Mouse (Mus musculus) CD8-positive naive resting alpha-beta T cell, adult 2 months (primary cell): ENCODE results near the gene Polr2b.

Experiments
- DNase-seq, 2 experiments: peaks; one replicate each; pipeline ENCODE4 v3.0.0; 2022; ENCODE audit warnings: low read depth in 2 of 2, low spot score in 2 of 2

The Polr2b gene

GRCm38 (mm10) chr5:77309924-77310772 is at the start of gene Polr2b, which contains the start of gene Noa1:
TSS of gene Polr2b (plus strand) at chr5:77310147.
TSS of gene Noa1 (minus strand) at chr5:77310084.
- peak; percentile 98 to 99 for DNase-seq

DNA sequence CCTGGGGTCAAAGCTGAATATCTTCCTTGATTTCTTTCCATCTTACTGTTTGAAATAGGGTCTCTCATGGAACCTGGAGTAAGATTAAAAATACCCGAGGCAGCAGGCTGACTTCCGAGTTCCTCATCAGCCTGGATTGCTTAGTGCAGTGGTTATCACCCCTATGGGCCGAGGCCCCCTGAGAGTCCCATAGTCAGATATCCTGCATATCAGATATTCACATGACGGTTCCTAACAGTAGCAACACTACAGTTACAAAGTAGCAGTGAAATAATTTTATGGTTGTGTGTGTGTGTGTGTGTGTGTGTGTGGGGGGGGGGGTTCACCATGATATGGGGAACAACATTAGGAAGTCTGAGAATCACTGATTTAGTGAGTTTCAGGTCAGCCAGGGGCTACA is 48.8 kb upstream of the Polr2b start:
- DNase-seq, result no peak

DNA sequence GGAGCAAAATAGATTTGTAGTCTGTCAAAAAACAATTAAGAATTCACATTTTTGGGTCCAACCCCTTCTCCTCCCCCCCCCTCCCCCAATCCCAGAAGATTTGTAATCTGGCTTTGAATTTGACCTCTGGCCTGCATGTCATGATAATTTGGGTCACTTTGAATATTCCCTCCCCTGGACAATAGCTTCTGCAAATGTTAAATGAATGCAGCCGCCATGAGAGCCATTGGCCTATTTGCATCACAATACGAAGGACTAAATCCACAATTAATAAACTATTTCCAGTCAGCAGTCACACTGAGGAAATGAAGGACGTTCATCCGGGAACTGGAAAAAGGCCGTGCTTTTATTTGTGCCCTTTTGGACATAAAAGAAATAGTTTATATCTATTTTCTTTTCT is 47.8 kb upstream of the Polr2b start:
- no peak for DNase-seq

GRCm38 (mm10) chr5:77265081-77265670 is 44.8 kb upstream of the Polr2b start, which contains the start of gene Rest:
TSS of gene Rest (plus strand) at chr5:77265491.
- DNase-seq, result peak; percentile 33 to 50

- DNase-seq, result peak; percentile 24 to 39
Measured at GRCm38 (mm10) chr5:77265671-77266065, 44.3 kb upstream of the Polr2b start.

DNA sequence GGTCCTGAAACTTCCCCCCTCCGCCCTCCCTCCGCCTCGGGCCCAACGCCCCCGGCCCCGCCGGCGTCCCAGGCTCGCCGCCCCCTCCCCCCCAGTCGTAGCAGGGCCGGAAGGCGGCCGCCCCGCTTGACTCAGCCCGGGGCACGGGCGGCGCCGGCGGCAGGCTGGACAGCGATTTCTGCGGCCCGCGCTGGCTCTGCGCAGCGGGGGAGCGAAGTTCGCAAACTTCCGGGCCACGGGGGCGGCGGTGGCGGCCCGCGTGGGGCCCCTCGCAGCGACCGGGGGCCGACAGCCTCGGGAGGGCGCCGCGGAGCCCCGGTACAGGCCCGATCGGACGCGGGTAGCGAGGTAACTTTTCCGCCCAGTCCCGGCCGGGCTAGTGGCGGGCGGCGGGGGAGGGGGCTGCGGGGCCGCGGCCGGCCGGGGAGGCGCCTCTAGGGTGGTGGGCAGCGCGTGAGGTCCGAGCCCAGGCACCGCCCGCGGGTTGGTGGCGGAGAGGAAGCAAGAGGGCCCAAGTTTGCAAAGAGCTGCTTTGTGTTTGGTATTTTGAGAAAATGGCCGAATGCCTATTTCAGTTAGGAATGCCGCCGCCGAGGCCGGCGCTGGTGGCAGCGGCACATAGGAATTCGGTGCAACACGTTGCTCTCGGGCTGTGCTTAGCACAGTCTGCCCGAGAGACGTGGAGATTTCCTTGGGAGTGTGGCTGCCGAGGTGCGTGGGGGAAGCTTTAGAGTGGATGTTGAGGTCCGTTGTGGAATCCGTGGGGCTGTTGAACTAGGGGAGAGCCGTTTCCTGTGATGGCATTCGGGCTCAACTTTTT is 43.7 kb upstream of the Polr2b start:
- peak; percentile 17 to 40 for DNase-seq

DNA sequence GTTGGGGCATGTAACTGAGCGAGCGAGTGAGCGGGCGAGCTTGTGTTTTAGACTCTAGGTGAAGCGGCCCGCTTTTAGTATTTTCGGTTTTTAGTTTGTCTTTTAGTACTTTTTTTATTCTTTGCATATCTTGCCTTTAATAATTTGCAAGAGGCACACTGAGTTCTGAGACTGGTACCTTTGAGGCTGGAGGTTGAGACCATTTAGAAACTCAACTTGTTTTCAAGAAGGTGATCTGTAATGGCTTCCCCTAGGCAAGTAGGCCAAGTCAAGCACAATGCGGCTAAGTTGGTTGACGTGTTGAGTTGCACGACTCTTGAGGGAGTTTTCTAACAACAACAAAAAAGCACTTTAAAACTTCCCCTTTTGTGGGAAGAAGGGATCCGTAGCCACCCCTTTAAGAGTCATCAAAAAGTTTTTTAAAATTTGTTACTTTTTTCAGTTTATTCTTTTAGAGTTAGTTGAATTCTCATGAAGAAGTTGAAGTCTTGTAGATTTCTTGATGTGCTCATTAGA is 43.0 kb upstream of the Polr2b start:
- peak; percentile 13 to 28 for DNase-seq

DNA sequence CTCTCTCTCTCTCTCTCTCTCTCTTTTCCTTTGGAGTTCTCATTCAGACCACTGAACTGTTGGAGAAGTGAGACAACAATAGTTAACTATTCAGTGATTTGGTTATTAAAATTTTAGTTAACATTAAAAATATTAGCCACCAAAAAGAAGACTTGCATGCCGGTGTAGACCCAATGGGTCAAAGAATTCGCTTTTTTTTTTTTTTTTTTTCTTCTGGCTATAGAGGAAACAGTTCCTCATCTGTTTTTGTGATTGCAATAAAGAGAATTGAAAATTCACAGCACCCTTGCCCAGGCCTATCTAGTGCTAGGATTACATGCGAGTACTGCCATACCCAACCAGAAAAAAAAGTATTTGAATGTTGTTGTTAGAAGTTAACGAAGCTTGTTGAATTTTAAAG is 42.5 kb upstream of the Polr2b start:
- DNase-seq, result no peak

- DNase-seq, result no peak
Measured at GRCm38 (mm10) chr5:77267957-77268624, 41.9 kb upstream of the Polr2b start.

DNA sequence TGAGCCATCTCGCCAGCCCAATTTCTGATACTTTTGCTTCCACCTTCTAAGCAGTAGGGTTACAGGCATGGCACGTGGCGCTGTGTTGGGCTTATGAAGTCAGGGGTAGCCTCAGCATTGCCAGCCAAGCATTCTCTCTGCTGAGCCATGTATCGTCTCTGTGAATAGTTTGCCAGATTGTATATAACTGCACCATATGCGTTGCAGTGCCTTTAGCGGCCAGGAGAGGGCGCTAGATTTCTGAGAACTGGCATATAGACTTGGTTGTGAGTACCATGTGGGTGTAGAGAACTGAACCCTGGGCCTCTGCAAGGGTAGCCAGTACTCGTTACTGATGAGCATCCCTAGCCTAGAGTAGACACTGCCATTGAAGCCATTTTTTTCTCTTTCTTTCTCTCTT is 40.5 kb upstream of the Polr2b start:
- peak; percentile 33 to 39 for DNase-seq

DNA sequence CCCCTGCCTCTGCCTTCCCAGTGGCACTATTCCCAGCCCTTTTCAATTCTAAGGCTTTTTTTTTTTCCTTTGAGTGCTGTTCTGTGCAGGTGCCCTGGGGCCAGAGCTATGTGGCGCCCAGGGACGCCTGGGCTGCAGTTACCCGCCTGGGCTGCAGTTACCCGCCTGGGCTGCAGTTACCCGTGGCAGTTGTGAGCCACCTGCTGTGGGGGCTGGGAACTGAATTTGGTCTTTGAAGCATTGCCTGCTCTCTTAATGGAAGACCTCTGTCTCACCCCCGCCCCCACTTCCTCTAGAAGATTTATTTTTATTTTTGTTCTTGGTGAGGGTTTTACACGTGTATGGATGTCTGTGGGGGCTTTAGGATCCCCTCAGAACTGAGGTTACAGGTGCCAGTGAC is 36.8 kb upstream of the Polr2b start:
- peak; percentile 29 to 45 for DNase-seq

- peak; percentile 51 to 64 for DNase-seq
Measured at GRCm38 (mm10) chr5:77275950-77276349, 34.0 kb upstream of the Polr2b start.

- no peak for DNase-seq
Measured at GRCm38 (mm10) chr5:77277204-77277603, 32.7 kb upstream of the Polr2b start.

- DNase-seq, result no peak
Measured at GRCm38 (mm10) chr5:77281518-77282174, 28.3 kb upstream of the Polr2b start.

DNA sequence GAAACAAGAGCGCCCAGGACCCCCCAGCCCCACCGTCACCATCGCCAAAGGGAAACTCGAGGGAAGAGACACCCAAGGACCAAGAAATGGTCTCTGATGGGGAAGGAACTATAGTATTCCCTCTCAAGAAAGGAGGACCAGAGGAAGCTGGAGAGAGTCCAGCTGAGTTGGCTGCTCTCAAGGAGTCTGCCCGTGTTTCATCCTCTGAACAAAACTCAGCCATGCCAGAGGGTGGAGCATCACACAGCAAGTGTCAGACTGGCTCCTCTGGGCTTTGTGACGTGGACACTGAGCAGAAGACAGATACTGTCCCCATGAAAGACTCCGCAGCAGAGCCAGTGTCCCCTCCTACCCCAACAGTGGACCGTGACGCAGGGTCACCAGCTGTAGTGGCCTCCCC is 27.7 kb upstream of the Polr2b start:
- no peak for DNase-seq

- DNase-seq, result no peak
Measured at GRCm38 (mm10) chr5:77285685-77286084, 24.3 kb upstream of the Polr2b start.

DNA sequence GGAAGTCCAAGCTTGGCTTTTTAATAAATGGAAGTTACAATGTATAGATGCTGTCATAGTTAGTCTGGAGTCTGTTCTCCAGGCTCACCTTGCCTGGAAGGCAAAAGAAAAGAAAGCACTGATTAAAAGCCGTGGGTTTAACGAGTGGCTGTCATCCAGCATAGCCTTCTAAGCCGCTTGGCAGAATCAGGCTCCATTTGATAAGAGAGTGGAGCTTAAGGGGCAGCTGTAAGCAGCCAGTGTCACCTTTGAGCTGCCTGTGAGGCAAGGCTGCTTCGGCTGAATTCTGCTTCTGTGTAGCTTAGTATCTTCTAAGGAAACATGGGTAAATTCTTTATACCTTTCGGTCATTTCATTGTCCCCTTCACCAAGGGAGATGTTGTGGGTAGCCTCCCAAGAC is 23.0 kb upstream of the Polr2b start:
- DNase-seq, result no peak

- DNase-seq, result no peak
Measured at GRCm38 (mm10) chr5:77287901-77288300, 22.0 kb upstream of the Polr2b start.

- DNase-seq, result no peak
Measured at GRCm38 (mm10) chr5:77289686-77290085, 20.3 kb upstream of the Polr2b start.

DNA sequence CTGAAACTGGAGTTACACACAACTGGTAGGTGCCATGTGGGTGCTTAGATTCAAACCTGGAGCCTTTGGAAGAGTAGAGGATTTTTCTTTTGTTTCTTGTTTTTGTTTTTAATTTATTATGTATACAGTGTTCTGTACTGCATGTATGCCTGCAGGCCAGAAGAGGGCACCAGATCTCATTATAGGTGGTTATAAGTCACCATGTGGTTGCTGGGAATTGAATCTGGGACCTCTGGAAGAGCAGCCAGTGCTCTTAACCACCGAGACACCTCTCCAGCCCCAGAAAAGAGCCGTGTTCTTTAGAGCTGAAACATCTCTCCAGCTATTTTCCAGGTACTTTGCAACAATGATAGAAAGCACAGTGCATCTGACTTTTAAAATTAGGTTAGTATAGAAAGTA is 19.3 kb upstream of the Polr2b start:
- no peak for DNase-seq
